Mouse (Mus musculus) liver, embryonic 14.5 days (tissue): ENCODE measurements at regions not wholly inside any gene's neighbourhood (a gene's known extent, or its start where the extent isn't known, plus 50 kb on each side); places are given as distances from the start of the nearest gene placed in this dataset.

ENCODE experiments used
- ATAC-seq: fragments of 200-750 bp; cut with Nextera tagmentation; 2 replicates; pipeline ENCODE4 v1.8.0; 2017; ENCODE audit warnings: moderate number of reproducible peaks, mild to moderate bottlenecking, moderate library complexity; ENCODE audit not compliant: insufficient read depth
- DNase-seq, 3 experiments: peaks; one replicate each; pipeline ENCODE4 v3.0.0-alpha.2; 2012 to 2013; ENCODE audit warnings: low read depth in 3 of 3, low spot score in 3 of 3
- H3K27ac ChIP-seq: fragments of 300-500 bp; sonication (generic); 2 replicates; pipeline ENCODE4 v1.5.1; 2014; ENCODE audit warnings: moderate library complexity, mild to moderate bottlenecking, control low read depth, inconsistent platforms
- H3K27me3 ChIP-seq: fragments of 300-500 bp; sonication (generic); 2 replicates; pipeline ENCODE4 v1.6.1; 2014; ENCODE audit warnings: mild to moderate bottlenecking, low read length, moderate library complexity; ENCODE audit not compliant: control insufficient read depth, insufficient read depth
- H3K36me3 ChIP-seq: fragments of 300-500 bp; sonication (generic); replicated peaks from 2 replicates; pipeline ENCODE4 v1.6.1; 2014; ENCODE audit warnings: low read depth; ENCODE audit not compliant: control insufficient read depth, insufficient read depth
- H3K4me1 ChIP-seq, 2 experiments: fragments of 200-500 bp in 1 of 2; fragments of 300-500 bp in 1 of 2; sonication (generic) in 1 of 2; replicated peaks; 2 replicates each; pipeline ENCODE4 v1.6.1; 2012 to 2014; ENCODE audit warnings: antibody characterized with exemption in 1 of 2, inconsistent platforms in 1 of 2, low read length in 1 of 2; ENCODE audit not compliant: control insufficient read depth in 2 of 2, insufficient read depth in 2 of 2
- H3K4me2 ChIP-seq: fragments of 300-500 bp; sonication (generic); 2 replicates; pipeline ENCODE4 v1.6.1; 2014; ENCODE audit warnings: low read depth, mild to moderate bottlenecking, control low read depth, moderate library complexity
- H3K4me3 ChIP-seq, 2 experiments: fragments of 200-500 bp in 1 of 2; fragments of 300-500 bp in 1 of 2; sonication (generic) in 1 of 2; 2 replicates each; pipeline ENCODE4 v1.5.1; 2012 to 2014; ENCODE audit warnings: low read depth in 2 of 2, low read length in 2 of 2, mild to moderate bottlenecking in 2 of 2, control low read depth in 1 of 2, inconsistent platforms in 1 of 2, moderate library complexity in 1 of 2; ENCODE audit not compliant: insufficient read depth in 1 of 2
- H3K9ac ChIP-seq: fragments of 300-500 bp; sonication (generic); replicated peaks from 2 replicates; pipeline ENCODE4 v1.6.1; 2014; ENCODE audit warnings: mild to moderate bottlenecking, control low read depth, moderate library complexity
- H3K9me3 ChIP-seq: fragments of 300-500 bp; sonication (generic); 2 replicates; pipeline ENCODE4 v1.6.1; 2016; ENCODE audit warnings: low read length, mixed read lengths; ENCODE audit not compliant: control insufficient read depth
- CTCF ChIP-seq: IDR thresholded peaks from 2 replicates; pipeline ENCODE4 v1.5.1; 2016; ENCODE audit warnings: antibody characterized with exemption, low read depth, control low read depth
- EP300 ChIP-seq: IDR thresholded peaks from 2 replicates; pipeline ENCODE4 v1.6.1; 2016; ENCODE audit warnings: antibody characterized with exemption, low read depth
- WGBS: fragments of 180-500 bp; shearing (Covaris S2); extraction: QIAGEN DNeasy Blood & Tissue Kit; methylation state at CpG from one replicate; pipeline ENCODE4 v1.1.7; 2014; ENCODE audit not compliant: insufficient replicate concordance; 5-methylcytosine and 5-hydroxymethylcytosine counted together

DNA sequence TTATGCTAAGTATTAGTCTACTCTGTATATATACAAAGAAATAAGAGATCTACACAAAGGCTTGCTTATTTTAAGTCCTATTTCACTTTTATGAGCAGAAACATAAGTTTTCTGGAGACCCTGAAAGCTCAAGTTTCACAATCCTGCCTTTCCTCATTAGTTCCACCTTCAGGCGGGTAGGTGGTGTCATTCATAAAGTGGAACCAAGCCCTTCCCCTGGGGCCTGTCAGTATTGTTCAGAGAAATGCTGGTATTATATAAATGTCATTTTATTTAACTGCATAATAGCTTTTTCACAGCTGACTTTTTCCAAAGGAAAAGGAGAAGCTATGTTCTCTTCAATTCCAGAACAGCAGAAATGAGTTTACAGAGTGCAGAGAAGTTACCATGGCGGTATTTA, 81.1 kb upstream of the Vgll2 start:
- no peak overlapping the region for H3K4me3 ChIP-seq
- H3K27ac ChIP-seq = no peak overlapping the region
- no peaks in the 10 kb centered on the region for H3K36me3 ChIP-seq
- no peaks in the 10 kb centered on the region for H3K27me3 ChIP-seq
- WGBS = 69% methylated on average over 2 of the region's 2 CpGs
- no peaks in the 10 kb centered on the region for H3K9me3 ChIP-seq
- DNase-seq (no peak), ATAC-seq (no peak)
- no peaks in the 10 kb centered on the region for H3K4me1 ChIP-seq
- no peak overlapping the region for H3K9ac ChIP-seq
- TF ChIP-seq CTCF = no peak
- no peak for TF ChIP-seq EP300
- H3K4me2 ChIP-seq = no peak overlapping the region

DNA sequence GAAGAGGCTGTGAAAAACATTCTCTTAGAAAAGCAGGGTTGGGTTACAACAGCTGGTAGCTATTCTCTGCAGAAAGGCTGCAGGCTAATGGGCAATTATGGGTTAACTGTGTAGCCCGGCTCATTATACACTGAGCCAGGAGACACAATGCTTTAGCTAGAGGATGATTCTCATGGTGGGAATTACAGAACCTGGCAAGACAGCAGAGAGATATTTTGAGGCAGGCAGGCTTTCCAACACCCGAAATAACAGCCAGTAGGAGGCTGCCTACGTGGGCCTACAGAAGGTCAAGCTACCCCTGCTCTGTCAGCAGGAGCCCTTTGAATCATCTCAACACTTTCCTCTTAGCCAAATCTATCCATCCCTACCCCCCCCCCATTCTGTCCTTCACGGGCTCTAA, 76.6 kb upstream of the Vgll2 start:
- DNase-seq (no peak), ATAC-seq (no peak)
- TF ChIP-seq EP300 (no peak), CTCF (no peak)
- no peaks in the 10 kb centered on the region for H3K9me3 ChIP-seq
- H3K4me2 ChIP-seq = no peak overlapping the region
- no peak overlapping the region for H3K4me3 ChIP-seq
- H3K27me3 ChIP-seq = no peaks in the 10 kb centered on the region
- no peaks in the 10 kb centered on the region for H3K4me1 ChIP-seq
- no peak overlapping the region for H3K9ac ChIP-seq
- H3K36me3 ChIP-seq = no peaks in the 10 kb centered on the region
- H3K27ac ChIP-seq = no peak overlapping the region
- WGBS = 43% methylated on average over 4 of the region's 4 CpGs

- H3K27me3 ChIP-seq = no peaks in the 10 kb centered on the region
- ATAC-seq (no peak), DNase-seq (no peak)
- no peaks in the 10 kb centered on the region for H3K9me3 ChIP-seq
- H3K9ac ChIP-seq = no peak overlapping the region
- H3K4me2 ChIP-seq = no peak overlapping the region
- H3K4me3 ChIP-seq = no peak overlapping the region
- H3K4me1 ChIP-seq = no peaks in the 10 kb centered on the region
- H3K36me3 ChIP-seq = no peaks in the 10 kb centered on the region
- no peak overlapping the region for H3K27ac ChIP-seq
- TF ChIP-seq EP300 (no peak), CTCF (no peak)
Observed at GRCm38 (mm10) chr10:51946189-51946588, 76.1 kb upstream of the Vgll2 start.

DNA sequence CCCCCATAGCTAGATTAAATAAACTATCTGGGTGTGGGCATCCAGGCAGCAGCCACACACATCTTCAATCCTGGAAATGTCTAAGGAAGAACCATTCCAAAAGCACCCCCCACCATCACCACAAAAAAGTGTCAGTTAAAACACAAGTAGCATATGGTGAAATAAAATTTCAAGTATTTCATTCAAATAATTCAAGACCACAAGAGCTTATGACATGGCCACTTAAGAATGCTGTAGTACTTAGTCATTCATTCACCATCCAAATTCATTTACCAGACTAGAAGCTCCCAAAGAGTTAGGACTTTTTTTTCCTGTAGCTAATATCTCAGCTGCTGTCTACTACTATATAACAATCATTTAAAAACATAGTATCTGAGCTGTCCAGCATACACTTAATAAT, 75.4 kb upstream of the Vgll2 start:
- H3K4me1 ChIP-seq = no peaks in the 10 kb centered on the region
- H3K9ac ChIP-seq = no peak overlapping the region
- no peak overlapping the region for H3K4me2 ChIP-seq
- no peaks in the 10 kb centered on the region for H3K27me3 ChIP-seq
- TF ChIP-seq CTCF (no peak), EP300 (no peak)
- no peaks in the 10 kb centered on the region for H3K36me3 ChIP-seq
- ATAC-seq (no peak), DNase-seq (no peak)
- H3K27ac ChIP-seq = no peak overlapping the region
- no peaks in the 10 kb centered on the region for H3K9me3 ChIP-seq
- no peak overlapping the region for H3K4me3 ChIP-seq

DNA sequence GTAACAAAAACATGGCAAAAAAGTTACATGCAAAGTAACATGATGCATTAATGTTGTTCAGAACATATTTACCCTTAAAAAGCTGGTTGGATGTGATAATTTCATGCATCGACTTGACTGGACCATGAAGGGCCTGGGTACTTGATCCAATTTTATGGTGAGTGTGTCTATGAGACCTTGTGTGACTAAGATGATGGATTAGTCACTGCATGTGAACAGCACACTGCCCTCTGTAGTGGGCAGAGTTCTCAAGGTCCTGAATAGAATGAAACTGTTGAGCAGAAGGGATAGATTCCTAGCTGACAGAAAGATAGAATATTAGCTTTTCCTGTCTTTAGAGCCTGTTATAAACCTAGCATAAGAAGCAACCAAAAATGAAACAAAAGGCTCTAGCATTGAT, 72.3 kb upstream of the Vgll2 start:
- Histone ChIP-seq H3K9me3 (no peaks in the 10 kb centered on the region), H3K4me1 (no peaks in the 10 kb centered on the region), H3K36me3 (no peaks in the 10 kb centered on the region), H3K27me3 (no peaks in the 10 kb centered on the region), H3K4me3 (no peak overlapping the region), H3K4me2 (no peak overlapping the region), H3K9ac (no peak overlapping the region), H3K27ac (no peak overlapping the region)
- TF ChIP-seq CTCF = no peak
- ATAC-seq = no peak
- WGBS = 77% methylated on average over 1 of the region's 1 CpGs
- no peak for DNase-seq

- ATAC-seq = no peak
- no peaks in the 10 kb centered on the region for H3K4me1 ChIP-seq
- H3K9me3 ChIP-seq = no peaks in the 10 kb centered on the region
- H3K4me2 ChIP-seq = no peak overlapping the region
- 45% methylated on average over 4 of the region's 4 CpGs for WGBS
- H3K27me3 ChIP-seq = no peaks in the 10 kb centered on the region
- no peak for TF ChIP-seq CTCF
- TF ChIP-seq EP300 = no peak
- no peak for DNase-seq
- no peak overlapping the region for H3K27ac ChIP-seq
- H3K36me3 ChIP-seq = no peaks in the 10 kb centered on the region
- no peak overlapping the region for H3K4me3 ChIP-seq
- no peak overlapping the region for H3K9ac ChIP-seq
Observed at GRCm38 (mm10) chr10:51952021-51952420, 70.3 kb upstream of the Vgll2 start.
